Mouse (Mus musculus): ENCODE measurements around the gene Slc22a14.

DNA sequence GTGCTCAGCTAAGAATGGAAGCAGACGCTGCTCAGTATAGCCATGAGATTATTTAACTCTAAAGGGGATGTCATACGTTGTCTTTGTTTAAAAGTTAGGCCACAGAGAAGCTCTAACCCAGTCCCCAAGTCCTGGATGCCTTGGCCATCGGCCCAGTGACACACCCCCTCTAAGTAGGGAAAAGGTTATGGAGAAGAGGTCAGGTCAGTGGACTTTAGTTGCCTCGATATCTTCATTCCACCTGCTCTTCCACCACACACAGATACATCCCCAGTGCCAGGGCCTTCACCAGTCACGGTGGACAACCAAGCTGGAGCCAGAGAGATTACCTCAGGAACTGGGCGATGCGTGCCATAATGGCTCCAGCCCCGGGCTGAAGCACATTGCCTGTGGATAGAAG, 209.9 kb downstream of the Slc22a14 start:
- no peak for TF ChIP-seq CTCF (IDR thresholded peaks at IDR 0.05; ENCODE audit: control insufficient read depth, insufficient read depth, insufficient replicate concordance, low read depth, low read length)
- TF ChIP-seq POLR2A (IDR thresholded peaks at IDR 0.05; ENCODE audit: control insufficient read depth, low read depth, low read length): no peak
